Mouse (Mus musculus) kidney, postnatal 0 days (tissue): ENCODE results near the gene 9330161L09Rik. TPM values are rescaled to one million over a fixed set of nuclear protein-coding genes. Genes with fewer than 3 reads are reported as not detected.
A peak's percentile ranks its signal among the peaks of the same experiment; 100 is the strongest.
"Not testable (repeated sequence)": the region's sequence is repeated elsewhere in the genome, so short reads cannot be mapped to it uniquely, and the experiment has no call there.

Experiments used
- ATAC-seq: fragments of 200-750 bp; cut with Nextera tagmentation; replicated peaks from 2 replicates; pipeline ENCODE4 v1.8.0; 2017; ENCODE audit warnings: low read depth, moderate number of reproducible peaks, moderate TSS enrichment, moderate library complexity; ENCODE audit not compliant: low FRiP score
- DNase-seq: peaks from one replicate; pipeline ENCODE4 v3.0.0-alpha.2; 2016; ENCODE audit warnings: low spot score
- H3K27ac ChIP-seq: fragments of 300-500 bp; sonication (generic); 2 replicates; pipeline ENCODE4 v1.5.1; 2014; ENCODE audit warnings: mild to moderate bottlenecking
- H3K27me3 ChIP-seq: fragments of 300-500 bp; sonication (generic); 2 replicates; pipeline ENCODE4 v1.6.1; 2014; ENCODE audit warnings: low read length, mixed read lengths; ENCODE audit not compliant: insufficient read depth
- H3K36me3 ChIP-seq: fragments of 300-500 bp; sonication (generic); 2 replicates; pipeline ENCODE4 v1.6.1; 2014; ENCODE audit warnings: low read length, mixed read lengths; ENCODE audit not compliant: insufficient read depth
- H3K4me1 ChIP-seq: fragments of 300-500 bp; sonication (generic); replicated peaks from 2 replicates; pipeline ENCODE4 v1.6.1; 2014; ENCODE audit warnings: antibody characterized with exemption, low read length, mixed read lengths; ENCODE audit not compliant: insufficient read depth
- H3K4me2 ChIP-seq: fragments of 300-500 bp; sonication (generic); 2 replicates; pipeline ENCODE4 v1.6.1; 2014; ENCODE audit warnings: mild to moderate bottlenecking, low read length, moderate library complexity, mixed read lengths
- H3K4me3 ChIP-seq: fragments of 300-500 bp; sonication (generic); replicated peaks from 2 replicates; pipeline ENCODE4 v1.5.1; 2014; ENCODE audit warnings: low read depth, low read length
- H3K9ac ChIP-seq: fragments of 300-500 bp; sonication (generic); 2 replicates; pipeline ENCODE4 v1.6.1; 2014; ENCODE audit warnings: low read depth, low read length
- H3K9me3 ChIP-seq: fragments of 300-500 bp; sonication (generic); replicated peaks from 2 replicates; pipeline ENCODE4 v1.6.1; 2016; ENCODE audit warnings: low read length, inconsistent platforms, mixed read lengths
- CTCF ChIP-seq: IDR thresholded peaks from 2 replicates; pipeline ENCODE4 v1.5.1; 2016; ENCODE audit warnings: antibody characterized with exemption, low read depth, mild to moderate bottlenecking, moderate library complexity
- WGBS: fragments of 180-500 bp; shearing (Covaris S2); extraction: QIAGEN DNeasy Blood & Tissue Kit; methylation state at CpG from one replicate; pipeline ENCODE4 v1.1.7; 2014; 5-methylcytosine and 5-hydroxymethylcytosine counted together
- polyA plus RNA-seq: library from polyadenylated mRNA; unstranded; fragments of >200 nt; fragmentation: Nextera tagmentation; extraction: Ambion mirVana; gene quantifications from 2 replicates; pipeline ENCODE4 v1.2.1, GENCODE M21; 2015

9330161L09Rik gene
- 0.34 and 0.41 TPM in 2 replicates for polyA plus RNA-seq

- TF ChIP-seq CTCF: no peak
- WGBS: 92% methylated on average over 4 of the region's 4 CpGs
- Histone ChIP-seq H3K27me3 (no peaks in the 10 kb centered on the region), H3K36me3 (peaks cover 68% of the 10 kb centered on the region), H3K4me2 (no peak within 1 kb of the TSS), H3K4me1 (no peaks in the 10 kb centered on the region), H3K27ac (no peak within 1 kb of the TSS), H3K4me3 (no peak within 1 kb of the TSS), H3K9me3 (no peaks in the 10 kb centered on the region), H3K9ac (no peak within 1 kb of the TSS)
- ATAC-seq (no peak), DNase-seq (no peak)
Observed at GRCm38 (mm10) chr12:103407720-103408119, at the start of gene 9330161L09Rik. Gene 9330161L09Rik, minus strand, starts transcription at chr12:103407820.

- H3K36me3 ChIP-seq: no peaks in the 10 kb centered on the region
- no peaks in the 10 kb centered on the region for H3K27me3 ChIP-seq
- ATAC-seq (no peak), DNase-seq (no peak)
- H3K9me3 ChIP-seq: no peaks in the 10 kb centered on the region
- no peak within 1 kb of the TSS for H3K4me2 ChIP-seq
- no peak for TF ChIP-seq CTCF
- H3K9ac ChIP-seq: no peak within 1 kb of the TSS
- H3K4me3 ChIP-seq: no peak within 1 kb of the TSS
- 60% methylated on average over 3 of the region's 3 CpGs for WGBS
- no peak within 1 kb of the TSS for H3K27ac ChIP-seq
- no peaks in the 10 kb centered on the region for H3K4me1 ChIP-seq
Observed at GRCm38 (mm10) chr12:103457140-103457539, 49.5 kb upstream of the 9330161L09Rik start, which contains the start of gene Ifi27l2b. Gene Ifi27l2b, minus strand, starts transcription at chr12:103457223.

- not testable (repeated sequence) for H3K4me3 ChIP-seq, H3K9me3 ChIP-seq, H3K27ac ChIP-seq, DNase-seq, ATAC-seq, H3K9ac ChIP-seq, H3K4me1 ChIP-seq, H3K36me3 ChIP-seq, H3K4me2 ChIP-seq, H3K27me3 ChIP-seq
- no CpG with 5 or more reads among the region's 1 CpGs for WGBS
Observed at GRCm38 (mm10) chr12:103456727-103457126, 49.1 kb upstream of the 9330161L09Rik start.

GRCm38 (mm10) chr12:103453361-103453760, 45.7 kb upstream of the 9330161L09Rik start:
- no peaks in the 10 kb centered on the region for H3K36me3 ChIP-seq
- H3K9me3 ChIP-seq: no peaks in the 10 kb centered on the region
- ATAC-seq: no peak
- H3K27ac ChIP-seq: no peak overlapping the region
- H3K4me2 ChIP-seq: no peak overlapping the region
- no peaks in the 10 kb centered on the region for H3K4me1 ChIP-seq
- TF ChIP-seq CTCF: no peak
- no peak overlapping the region for H3K4me3 ChIP-seq
- no peak overlapping the region for H3K9ac ChIP-seq
- H3K27me3 ChIP-seq: no peaks in the 10 kb centered on the region
- no peak for DNase-seq

GRCm38 (mm10) chr12:103445060-103445459, 37.4 kb upstream of the 9330161L09Rik start:
- no peaks in the 10 kb centered on the region for H3K4me1 ChIP-seq
- H3K36me3 ChIP-seq: no peaks in the 10 kb centered on the region
- TF ChIP-seq CTCF: no peak
- no peak overlapping the region for H3K27ac ChIP-seq
- WGBS: 85% methylated on average over 3 of the region's 3 CpGs
- DNase-seq (no peak), ATAC-seq (no peak)
- H3K9ac ChIP-seq: no peak overlapping the region
- H3K4me2 ChIP-seq: no peak overlapping the region
- H3K9me3 ChIP-seq: no peaks in the 10 kb centered on the region
- H3K27me3 ChIP-seq: no peaks in the 10 kb centered on the region
- H3K4me3 ChIP-seq: no peak overlapping the region

- DNase-seq, ATAC-seq: not testable (repeated sequence)
- 22% methylated on average over 6 of the region's 7 CpGs for whole genome bisulfite sequencing
Observed at GRCm38 (mm10) chr12:103444261-103444660, 36.6 kb upstream of the 9330161L09Rik start.

GRCm38 (mm10) chr12:103443524-103443923, 35.9 kb upstream of the 9330161L09Rik start, which contains the start of gene Ifi27l2a:
Gene Ifi27l2a, minus strand, starts transcription at chr12:103443680.
- Histone ChIP-seq H3K9me3 (no peaks in the 10 kb centered on the region), H3K9ac (no peak within 1 kb of the TSS), H3K4me2 (peak within 1 kb of the TSS; percentile 41), H3K27ac (no peak within 1 kb of the TSS), H3K36me3 (no peaks in the 10 kb centered on the region), H3K4me1 (no peaks in the 10 kb centered on the region), H3K4me3 (peak within 1 kb of the TSS; percentile 1; the same call in 1 of the 2 replicates), H3K27me3 (no peaks in the 10 kb centered on the region)
- no peak for TF ChIP-seq CTCF
- ATAC-seq (no peak; the same call in 1 of the 2 replicates), DNase-seq (peak; percentile 70)
- 52% methylated on average over 3 of the region's 3 CpGs for WGBS

More at GRCm38 (mm10) chr12:103444261-103444660, 36.6 kb upstream of the 9330161L09Rik start:
- not testable (repeated sequence) for H3K4me3 ChIP-seq, H3K9me3 ChIP-seq, H3K4me1 ChIP-seq, H3K36me3 ChIP-seq, H3K27ac ChIP-seq, H3K9ac ChIP-seq, H3K4me2 ChIP-seq, H3K27me3 ChIP-seq
